Mouse (Mus musculus): ENCODE measurements at regions not wholly inside any gene's neighbourhood (a gene's known extent, or its start where the extent isn't known, plus 50 kb on each side); places are given as distances from the start of the nearest gene placed in this dataset.

- H3K9me3 ChIP-seq (ENCODE audit: control insufficient read depth, low read length) = no peaks in the 10 kb centered on the region
- no peak overlapping the region for H3K9ac ChIP-seq (ENCODE audit: low read length)
- H3K4me2 ChIP-seq (ENCODE audit: low read length) = no peak overlapping the region
- H3K27ac ChIP-seq (replicated peaks in 1 of 2; ENCODE audit: control insufficient read depth in 1 of 2, insufficient read depth in 1 of 2, low read depth in 2 of 2, low read length in 2 of 2) = no peak overlapping the region
- no peaks in the 10 kb centered on the region for H3K36me3 ChIP-seq (ENCODE audit: control insufficient read depth, insufficient read depth, low read length)
- H3K27me3 ChIP-seq (ENCODE audit: control insufficient read depth, insufficient read depth, low read length) = no peaks in the 10 kb centered on the region
- H3K4me1 ChIP-seq (ENCODE audit: control insufficient read depth in 2 of 2, insufficient read depth in 2 of 2, low read length in 2 of 2) = no peaks in the 10 kb centered on the region
- ATAC-seq (ENCODE audit: insufficient number of reproducible peaks, insufficient read depth, low FRiP score, low read depth) = no peak
- 55% methylated on average over 4 of the region's 4 CpGs for WGBS
- no peak overlapping the region for H3K4me3 ChIP-seq (ENCODE audit: control insufficient read depth in 1 of 2, insufficient read depth in 1 of 2, low read depth in 1 of 2, low read length in 2 of 2)
Measured at GRCm38 (mm10) chr5:96931576-96932152, 65.8 kb upstream of the Bmp2k start.

DNA sequence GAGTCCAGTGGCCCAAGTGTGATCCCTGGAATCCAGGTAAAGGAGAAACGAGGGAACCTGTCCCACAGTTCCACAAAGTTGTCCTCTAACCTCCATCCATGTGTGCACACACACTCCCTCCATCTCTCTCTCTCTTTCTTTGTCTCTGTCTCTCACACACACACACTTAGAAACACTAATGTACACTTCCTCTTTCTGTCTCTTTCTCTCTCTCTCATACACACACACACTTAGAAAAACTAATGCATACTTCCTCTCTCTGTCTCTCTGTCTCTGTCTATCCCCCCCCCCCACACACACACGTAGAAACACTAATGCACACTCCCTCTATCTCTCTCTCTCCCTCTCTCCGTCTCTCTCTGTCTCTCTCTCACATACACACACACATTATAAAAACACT lies 61.2 kb upstream of the Bmp2k start:
- Histone ChIP-seq H3K4me3 (ENCODE audit: control insufficient read depth in 1 of 2, insufficient read depth in 1 of 2, low read depth in 1 of 2, low read length in 2 of 2) (no peak overlapping the region), H3K27ac (replicated peaks in 1 of 2; ENCODE audit: control insufficient read depth in 1 of 2, insufficient read depth in 1 of 2, low read depth in 2 of 2, low read length in 2 of 2) (no peak overlapping the region), H3K4me2 (ENCODE audit: low read length) (no peak overlapping the region), H3K4me1 (ENCODE audit: control insufficient read depth in 2 of 2, insufficient read depth in 2 of 2, low read length in 2 of 2) (peaks cover 0 to 8% of the 10 kb centered on the region in 2 experiments; a peak in 3 of 4 replicates), H3K9me3 (ENCODE audit: control insufficient read depth, low read length) (no peaks in the 10 kb centered on the region), H3K9ac (ENCODE audit: low read length) (no peak overlapping the region), H3K36me3 (ENCODE audit: control insufficient read depth, insufficient read depth, low read length) (no peaks in the 10 kb centered on the region), H3K27me3 (ENCODE audit: control insufficient read depth, insufficient read depth, low read length) (no peaks in the 10 kb centered on the region)
- ATAC-seq (ENCODE audit: insufficient number of reproducible peaks, insufficient read depth, low FRiP score, low read depth) = no peak
- WGBS = 58% methylated on average over 3 of the region's 3 CpGs

DNA sequence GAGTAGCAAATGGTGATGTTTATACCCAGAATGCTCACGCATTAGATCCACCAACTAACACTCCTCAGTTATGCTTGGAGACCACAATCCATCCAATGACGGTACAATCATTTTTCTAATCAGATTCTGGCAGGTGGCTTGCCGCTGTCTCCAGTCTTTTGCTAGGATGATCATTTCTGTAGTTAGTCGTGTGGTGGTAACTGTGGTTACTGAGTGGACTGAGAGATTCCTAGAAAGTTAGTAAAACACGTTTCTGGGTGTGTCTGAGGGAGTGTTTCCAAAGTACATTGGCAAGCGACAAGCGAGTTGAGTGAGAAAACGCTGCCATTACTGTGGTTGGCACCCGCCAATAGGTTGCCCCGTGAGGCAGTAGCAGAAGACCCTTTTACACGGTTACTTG lies 58.8 kb upstream of the Bmp2k start:
- Histone ChIP-seq H3K9me3 (ENCODE audit: control insufficient read depth, low read length) (no peaks in the 10 kb centered on the region), H3K4me1 (ENCODE audit: control insufficient read depth in 2 of 2, insufficient read depth in 2 of 2, low read length in 2 of 2) (peaks cover 0 to 8% of the 10 kb centered on the region in 2 experiments; a peak in 3 of 4 replicates), H3K27ac (replicated peaks in 1 of 2; ENCODE audit: control insufficient read depth in 1 of 2, insufficient read depth in 1 of 2, low read depth in 2 of 2, low read length in 2 of 2) (no peak overlapping the region), H3K9ac (ENCODE audit: low read length) (no peak overlapping the region), H3K27me3 (ENCODE audit: control insufficient read depth, insufficient read depth, low read length) (no peaks in the 10 kb centered on the region), H3K4me3 (ENCODE audit: control insufficient read depth in 1 of 2, insufficient read depth in 1 of 2, low read depth in 1 of 2, low read length in 2 of 2) (no peak overlapping the region), H3K4me2 (ENCODE audit: low read length) (no peak overlapping the region), H3K36me3 (ENCODE audit: control insufficient read depth, insufficient read depth, low read length) (no peaks in the 10 kb centered on the region)
- WGBS = 85% methylated on average over 11 of the region's 11 CpGs
- no peak for ATAC-seq (ENCODE audit: insufficient number of reproducible peaks, insufficient read depth, low FRiP score, low read depth)

- no peak for ATAC-seq (ENCODE audit: insufficient number of reproducible peaks, insufficient read depth, low FRiP score, low read depth)
- WGBS = 45% methylated on average over 1 of the region's 1 CpGs
Measured at GRCm38 (mm10) chr5:96939273-96939672, 58.2 kb upstream of the Bmp2k start.

GRCm38 (mm10) chr5:96940170-96941086 lies 57.1 kb upstream of the Bmp2k start:
- ATAC-seq (ENCODE audit: insufficient number of reproducible peaks, insufficient read depth, low FRiP score, low read depth) = peak; percentile 39; the same call in 1 of the 2 replicates
- H3K27ac ChIP-seq (replicated peaks in 1 of 2; ENCODE audit: control insufficient read depth in 1 of 2, insufficient read depth in 1 of 2, low read depth in 2 of 2, low read length in 2 of 2) = no peak overlapping the region
- H3K9me3 ChIP-seq (ENCODE audit: control insufficient read depth, low read length) = no peaks in the 10 kb centered on the region
- no peaks in the 10 kb centered on the region for H3K27me3 ChIP-seq (ENCODE audit: control insufficient read depth, insufficient read depth, low read length)
- H3K9ac ChIP-seq (ENCODE audit: low read length) = no peak overlapping the region
- WGBS = 71% methylated on average over 12 of the region's 12 CpGs
- no peak overlapping the region for H3K4me3 ChIP-seq (ENCODE audit: control insufficient read depth in 1 of 2, insufficient read depth in 1 of 2, low read depth in 1 of 2, low read length in 2 of 2)
- no peaks in the 10 kb centered on the region for H3K36me3 ChIP-seq (ENCODE audit: control insufficient read depth, insufficient read depth, low read length)
- no peak overlapping the region for H3K4me2 ChIP-seq (ENCODE audit: low read length)
- peaks cover 0 to 8% of the 10 kb centered on the region in 2 experiments; a peak in 3 of 4 replicates for H3K4me1 ChIP-seq (ENCODE audit: control insufficient read depth in 2 of 2, insufficient read depth in 2 of 2, low read length in 2 of 2)

More at GRCm38 (mm10) chr5:96939273-96939672, 58.2 kb upstream of the Bmp2k start:
- no peaks in the 10 kb centered on the region for H3K27me3 ChIP-seq (ENCODE audit: control insufficient read depth, insufficient read depth, low read length)
- H3K27ac ChIP-seq (replicated peaks in 1 of 2; ENCODE audit: control insufficient read depth in 1 of 2, insufficient read depth in 1 of 2, low read depth in 2 of 2, low read length in 2 of 2) = no peak overlapping the region
- H3K4me3 ChIP-seq (ENCODE audit: control insufficient read depth in 1 of 2, insufficient read depth in 1 of 2, low read depth in 1 of 2, low read length in 2 of 2) = no peak overlapping the region
- H3K9ac ChIP-seq (ENCODE audit: low read length) = no peak overlapping the region
- no peaks in the 10 kb centered on the region for H3K36me3 ChIP-seq (ENCODE audit: control insufficient read depth, insufficient read depth, low read length)
- peaks cover 0 to 8% of the 10 kb centered on the region in 2 experiments; a peak in 3 of 4 replicates for H3K4me1 ChIP-seq (ENCODE audit: control insufficient read depth in 2 of 2, insufficient read depth in 2 of 2, low read length in 2 of 2)
- no peaks in the 10 kb centered on the region for H3K9me3 ChIP-seq (ENCODE audit: control insufficient read depth, low read length)
- H3K4me2 ChIP-seq (ENCODE audit: low read length) = no peak overlapping the region

DNA sequence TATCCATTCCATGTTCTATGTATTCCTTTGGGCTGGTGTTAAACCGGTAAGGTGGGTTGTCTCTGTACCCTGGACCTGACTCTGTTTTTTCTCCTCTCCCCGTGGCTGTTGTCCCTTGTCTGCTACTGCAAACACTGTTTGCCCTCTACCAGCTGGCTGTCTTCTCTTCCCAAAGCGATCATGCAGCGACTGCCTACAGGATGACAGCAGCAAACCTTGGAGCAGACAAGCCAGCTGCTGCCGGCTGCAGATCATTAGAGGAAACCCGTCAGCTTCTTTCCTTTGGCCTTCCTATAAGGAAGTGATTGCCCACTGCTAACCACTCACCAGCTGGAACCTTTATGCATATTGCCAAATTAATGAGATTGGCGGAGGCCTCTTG lies 56.4 kb upstream of the Bmp2k start:
- Histone ChIP-seq H3K4me1 (ENCODE audit: control insufficient read depth in 2 of 2, insufficient read depth in 2 of 2, low read length in 2 of 2) (peaks cover 0 to 8% of the 10 kb centered on the region in 2 experiments; a peak in 3 of 4 replicates), H3K9ac (ENCODE audit: low read length) (no peak overlapping the region), H3K27ac (replicated peaks in 1 of 2; ENCODE audit: control insufficient read depth in 1 of 2, insufficient read depth in 1 of 2, low read depth in 2 of 2, low read length in 2 of 2) (no peak overlapping the region), H3K4me3 (ENCODE audit: control insufficient read depth in 1 of 2, insufficient read depth in 1 of 2, low read depth in 1 of 2, low read length in 2 of 2) (no peak overlapping the region), H3K9me3 (ENCODE audit: control insufficient read depth, low read length) (no peaks in the 10 kb centered on the region), H3K36me3 (ENCODE audit: control insufficient read depth, insufficient read depth, low read length) (no peaks in the 10 kb centered on the region), H3K4me2 (ENCODE audit: low read length) (no peak overlapping the region), H3K27me3 (ENCODE audit: control insufficient read depth, insufficient read depth, low read length) (no peaks in the 10 kb centered on the region)
- no peak for ATAC-seq (ENCODE audit: insufficient number of reproducible peaks, insufficient read depth, low FRiP score, low read depth)
- WGBS = 55% methylated on average over 7 of the region's 7 CpGs

DNA sequence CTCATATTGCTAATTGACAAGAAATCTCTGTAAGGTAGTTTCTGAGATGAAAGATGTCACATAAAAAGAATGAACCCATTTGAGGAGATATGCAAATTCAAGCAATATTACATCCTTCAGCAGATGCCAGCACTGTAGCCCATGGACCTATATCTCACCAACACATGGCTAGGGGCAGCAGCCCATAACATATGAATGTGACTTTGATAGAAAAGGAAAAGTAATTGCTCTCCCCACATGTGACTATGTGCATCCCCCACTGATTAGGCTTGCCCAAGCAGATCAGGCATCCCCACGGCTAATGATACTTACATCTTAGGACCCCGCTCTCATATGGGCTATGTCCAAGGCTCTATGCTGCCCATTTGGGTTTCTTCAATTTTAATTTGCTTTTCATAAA lies 56.0 kb upstream of the Bmp2k start:
- ATAC-seq (ENCODE audit: insufficient number of reproducible peaks, insufficient read depth, low FRiP score, low read depth) = no peak
- H3K4me1 ChIP-seq (ENCODE audit: control insufficient read depth in 2 of 2, insufficient read depth in 2 of 2, low read length in 2 of 2) = peaks cover 0 to 8% of the 10 kb centered on the region in 2 experiments; a peak in 3 of 4 replicates
- H3K36me3 ChIP-seq (ENCODE audit: control insufficient read depth, insufficient read depth, low read length) = no peaks in the 10 kb centered on the region
- H3K27me3 ChIP-seq (ENCODE audit: control insufficient read depth, insufficient read depth, low read length) = no peaks in the 10 kb centered on the region
- no peak overlapping the region for H3K4me2 ChIP-seq (ENCODE audit: low read length)
- no peak overlapping the region for H3K9ac ChIP-seq (ENCODE audit: low read length)
- no peak overlapping the region for H3K27ac ChIP-seq (replicated peaks in 1 of 2; ENCODE audit: control insufficient read depth in 1 of 2, insufficient read depth in 1 of 2, low read depth in 2 of 2, low read length in 2 of 2)
- no peaks in the 10 kb centered on the region for H3K9me3 ChIP-seq (ENCODE audit: control insufficient read depth, low read length)
- 90% methylated on average over 2 of the region's 2 CpGs for WGBS
- H3K4me3 ChIP-seq (ENCODE audit: control insufficient read depth in 1 of 2, insufficient read depth in 1 of 2, low read depth in 1 of 2, low read length in 2 of 2) = no peak overlapping the region
